In genomic region chr12:69168461-69169106, GRCm38 (mm10) we compare ENCODE assay signal across 8 mouse cellular contexts. TPM values are rescaled to one million over a fixed set of nuclear protein-coding genes. Genes with fewer than 3 reads are reported as not detected.
A peak's percentile ranks its signal among the peaks of the same experiment; 100 is the strongest.
DNase-seq lines count a peak whose midpoint lies in the region; ATAC-seq lines count a peak whose summit lies in the region.

Gene Lrr1 (plus strand): TSS chr12:69168814.

- peaks cover 18% of the 10 kb centered on the region for H3K36me3 ChIP-seq in forebrain, embryonic 10.5 days (replicated peaks)
- H3K36me3 ChIP-seq in heart, embryonic 15.5 days, result 0 out of 2 replicates have a peak, but pooled peaks cover 4% of the 10 kb centered on the region
- H3K36me3 ChIP-seq in liver, embryonic 13.5 days, result peaks cover 17% of the 10 kb centered on the region
- H3K36me3 ChIP-seq in stomach, embryonic 14.5 days (ENCODE audit: control insufficient read depth, insufficient read depth, low read length), result no peaks in the 10 kb centered on the region

- peaks cover 26% of the 10 kb centered on the region for H3K4me1 ChIP-seq in forebrain, embryonic 10.5 days
- peaks cover 16% of the 10 kb centered on the region for H3K4me1 ChIP-seq in heart, embryonic 15.5 days (replicated peaks)
- peaks cover 48% of the 10 kb centered on the region for H3K4me1 ChIP-seq in liver, embryonic 13.5 days (replicated peaks)
- 0 out of 2 replicates have a peak, but pooled peaks cover 8% of the 10 kb centered on the region for H3K4me1 ChIP-seq in stomach, embryonic 14.5 days (ENCODE audit: control insufficient read depth, insufficient read depth, low read length)

- DNase-seq in CD8-positive naive resting alpha-beta T cell, adult 2 months (ENCODE audit: low read depth in 2 of 2, low spot score in 2 of 2), result peak; percentile 85 to 89
- DNase-seq in c-Kit-positive CD71-negative TER-119-negative erythroid progenitor cells, embryonic 14.5 days (ENCODE audit: low read depth), result peak; percentile 64
- DNase-seq in forebrain, embryonic 10.5 days (ENCODE audit: extremely low spot score, low spot score), result peak; percentile 88
- DNase-seq in kidney, postnatal 14 days, result peak; percentile 90
- DNase-seq in liver, embryonic 13.5 days, result peak; percentile 84
- peak; percentile 89 to 90 for DNase-seq in natural killer cell, adult 2 months (ENCODE audit: low spot score in 2 of 2)

- no peaks in the 10 kb centered on the region for H3K9me3 ChIP-seq in forebrain, embryonic 10.5 days
- no peaks in the 10 kb centered on the region for H3K9me3 ChIP-seq in heart, embryonic 15.5 days (replicated peaks)
- H3K9me3 ChIP-seq in liver, embryonic 13.5 days (replicated peaks), result no peaks in the 10 kb centered on the region
- H3K9me3 ChIP-seq in stomach, embryonic 14.5 days (ENCODE audit: control insufficient read depth, low read depth, low read length), result no peaks in the 10 kb centered on the region

- peak; percentile 93 for ATAC-seq in heart, embryonic 15.5 days (replicated peaks; ENCODE audit: insufficient number of reproducible peaks, insufficient read depth, low FRiP score, low read depth)
- peak; percentile 90 for ATAC-seq in liver, embryonic 13.5 days (ENCODE audit: low read depth)
- ATAC-seq in stomach, embryonic 14.5 days (ENCODE audit: insufficient number of reproducible peaks, insufficient read depth, low FRiP score, low read depth), result peak; percentile 91

- H3K27me3 ChIP-seq in forebrain, embryonic 10.5 days (ENCODE audit: poor library complexity, severe bottlenecking), result no peaks in the 10 kb centered on the region
- no peaks in the 10 kb centered on the region for H3K27me3 ChIP-seq in heart, embryonic 15.5 days
- H3K27me3 ChIP-seq in liver, embryonic 13.5 days, result no peaks in the 10 kb centered on the region
- H3K27me3 ChIP-seq in stomach, embryonic 14.5 days (ENCODE audit: control insufficient read depth, insufficient read depth, low read length), result no peaks in the 10 kb centered on the region

- under 1% methylated on average over 40 of the region's 40 CpGs for WGBS in forebrain, embryonic 10.5 days
- WGBS in heart, embryonic 15.5 days, result under 1% methylated on average over 40 of the region's 40 CpGs
- under 1% methylated on average over 40 of the region's 40 CpGs for WGBS in liver, embryonic 13.5 days (ENCODE audit: insufficient replicate concordance)
- 1% methylated on average over 40 of the region's 40 CpGs for WGBS in stomach, embryonic 14.5 days

- H3K4me3 ChIP-seq in forebrain, embryonic 10.5 days, result peak within 1 kb of the TSS; percentile 94
- H3K4me3 ChIP-seq in heart, embryonic 15.5 days, result peak within 1 kb of the TSS; percentile 88
- H3K4me3 ChIP-seq in liver, embryonic 13.5 days (replicated peaks), result peak within 1 kb of the TSS; percentile 80
- H3K4me3 ChIP-seq in stomach, embryonic 14.5 days (ENCODE audit: low read depth, low read length), result peak within 1 kb of the TSS; percentile 89

- peak within 1 kb of the TSS; percentile 84 for H3K4me2 ChIP-seq in heart, embryonic 15.5 days
- H3K4me2 ChIP-seq in liver, embryonic 13.5 days, result peak within 1 kb of the TSS; percentile 84
- peak within 1 kb of the TSS; percentile 69 for H3K4me2 ChIP-seq in stomach, embryonic 14.5 days (replicated peaks; ENCODE audit: low read depth, low read length)

- peak within 1 kb of the TSS; percentile 99 for H3K27ac ChIP-seq in forebrain, embryonic 10.5 days
- peak within 1 kb of the TSS; percentile 82 for H3K27ac ChIP-seq in heart, embryonic 15.5 days
- H3K27ac ChIP-seq in liver, embryonic 13.5 days, result peak within 1 kb of the TSS; percentile 81
- H3K27ac ChIP-seq in stomach, embryonic 14.5 days (ENCODE audit: low read length), result peak within 1 kb of the TSS; percentile 81

- peak within 1 kb of the TSS; percentile 59 for H3K9ac ChIP-seq in heart, embryonic 15.5 days
- peak within 1 kb of the TSS; percentile 81 for H3K9ac ChIP-seq in liver, embryonic 13.5 days
- peak within 1 kb of the TSS; percentile 58 for H3K9ac ChIP-seq in stomach, embryonic 14.5 days (replicated peaks; ENCODE audit: low read depth, low read length)

RNA-seq across cellular contexts. Expression of gene Lrr1, which starts in this region (rescaled TPM):
- polyA plus RNA-seq in forebrain, embryonic 10.5 days (2016; fragmentation: Nextera tagmentation; extraction: Ambion mirVana), result 37.1 and 41.2 TPM in 2 replicates
- polyA plus RNA-seq in heart, embryonic 15.5 days (2015; fragmentation: Nextera tagmentation; extraction: Ambion mirVana), result 10.4 and 12.6 TPM in 2 replicates
- 24.6 and 28.9 TPM in 2 replicates for polyA plus RNA-seq in liver, embryonic 13.5 days (2015; fragmentation: Nextera tagmentation; extraction: Ambion mirVana)
- polyA plus RNA-seq in stomach, embryonic 14.5 days (2014; fragmentation: Nextera tagmentation; extraction: Ambion mirVana), result 21.7 and 23.1 TPM in 2 replicates

Comparison
In these comparisons a context has a peak if more than half of its experiments do, and no peak if none do; other contexts are left out.
1. Peak in every context shown above with its lines: DNase-seq, ATAC-seq, H3K4me3 ChIP-seq and H3K27ac ChIP-seq.